Mouse (Mus musculus): ENCODE measurements around the gene G3bp2. TPM values are rescaled to one million over a fixed set of nuclear protein-coding genes. Genes with fewer than 3 reads are reported as not detected.

The G3bp2 gene
- polyA plus RNA-seq, 1 experiment from 2014 or later = 153 TPM

- Histone ChIP-seq H3K27ac (replicated peaks; ENCODE audit: low read depth, low read length) (no peak overlapping the region), H3K27me3 (replicated peaks; ENCODE audit: control insufficient read depth, insufficient read depth, low read length) (no peaks in the 10 kb centered on the region), H3K36me3 (ENCODE audit: control insufficient read depth, insufficient read depth, low read length) (no peaks in the 10 kb centered on the region), H3K4me1 (ENCODE audit: control insufficient read depth, insufficient read depth, low read length) (peaks cover 25% of the 10 kb centered on the region), H3K9me3 (ENCODE audit: control insufficient read depth, low read length) (no peaks in the 10 kb centered on the region), H3K4me3 (ENCODE audit: low read depth, low read length) (no peak overlapping the region), H3K4me2 (ENCODE audit: low read depth, low read length) (no peak overlapping the region), H3K9ac (ENCODE audit: low read depth, low read length) (no peak overlapping the region)
- no peak for DNase-seq (ENCODE audit: low spot score)
- ATAC-seq (ENCODE audit: low read depth) = no peak
- WGBS = 57% methylated on average over 1 of the region's 1 CpGs
Measured at GRCm38 (mm10) chr5:92079304-92079703, 4.2 kb downstream of the G3bp2 start.

- H3K36me3 ChIP-seq (ENCODE audit: control insufficient read depth, insufficient read depth, low read length) = no peaks in the 10 kb centered on the region
- no peaks in the 10 kb centered on the region for H3K27me3 ChIP-seq (replicated peaks; ENCODE audit: control insufficient read depth, insufficient read depth, low read length)
- no peak for DNase-seq (ENCODE audit: low spot score)
- ATAC-seq (ENCODE audit: low read depth) = no peak
- H3K27ac ChIP-seq (replicated peaks; ENCODE audit: low read depth, low read length) = no peak overlapping the region
- no peak overlapping the region for H3K4me3 ChIP-seq (ENCODE audit: low read depth, low read length)
- H3K9me3 ChIP-seq (ENCODE audit: control insufficient read depth, low read length) = no peaks in the 10 kb centered on the region
- H3K4me1 ChIP-seq (ENCODE audit: control insufficient read depth, insufficient read depth, low read length) = peaks cover 25% of the 10 kb centered on the region
- H3K4me2 ChIP-seq (ENCODE audit: low read depth, low read length) = no peak overlapping the region
- no peak overlapping the region for H3K9ac ChIP-seq (ENCODE audit: low read depth, low read length)
Measured at GRCm38 (mm10) chr5:92078751-92079150, 4.8 kb downstream of the G3bp2 start.

- H3K4me2 ChIP-seq (ENCODE audit: low read depth, low read length) = no peak overlapping the region
- no peak overlapping the region for H3K9ac ChIP-seq (ENCODE audit: low read depth, low read length)
- no peak for DNase-seq (ENCODE audit: low spot score)
- 88% methylated on average over 1 of the region's 1 CpGs for WGBS
- no peak overlapping the region for H3K27ac ChIP-seq (replicated peaks; ENCODE audit: low read depth, low read length)
- no peak overlapping the region for H3K4me3 ChIP-seq (ENCODE audit: low read depth, low read length)
- no peaks in the 10 kb centered on the region for H3K9me3 ChIP-seq (ENCODE audit: control insufficient read depth, low read length)
- H3K4me1 ChIP-seq (ENCODE audit: control insufficient read depth, insufficient read depth, low read length) = peaks cover 15% of the 10 kb centered on the region
- no peaks in the 10 kb centered on the region for H3K27me3 ChIP-seq (replicated peaks; ENCODE audit: control insufficient read depth, insufficient read depth, low read length)
- ATAC-seq (ENCODE audit: low read depth) = no peak
- peaks cover 12% of the 10 kb centered on the region; the same call in 1 of the 2 replicates for H3K36me3 ChIP-seq (ENCODE audit: control insufficient read depth, insufficient read depth, low read length)
Measured at GRCm38 (mm10) chr5:92076273-92076672, 7.2 kb downstream of the G3bp2 start.

- no peaks in the 10 kb centered on the region for H3K27me3 ChIP-seq (replicated peaks; ENCODE audit: control insufficient read depth, insufficient read depth, low read length)
- ATAC-seq (ENCODE audit: low read depth) (no peak), DNase-seq (ENCODE audit: low spot score) (no peak)
- no peak overlapping the region for H3K4me3 ChIP-seq (ENCODE audit: low read depth, low read length)
- H3K36me3 ChIP-seq (ENCODE audit: control insufficient read depth, insufficient read depth, low read length) = peaks cover 28% of the 10 kb centered on the region
- 91% methylated on average over 14 of the region's 14 CpGs for WGBS
- H3K27ac ChIP-seq (replicated peaks; ENCODE audit: low read depth, low read length) = no peak overlapping the region
- no peaks in the 10 kb centered on the region for H3K9me3 ChIP-seq (ENCODE audit: control insufficient read depth, low read length)
- H3K4me1 ChIP-seq (ENCODE audit: control insufficient read depth, insufficient read depth, low read length) = peaks cover 1% of the 10 kb centered on the region; the same call in 1 of the 2 replicates
- no peak overlapping the region for H3K9ac ChIP-seq (ENCODE audit: low read depth, low read length)
- H3K4me2 ChIP-seq (ENCODE audit: low read depth, low read length) = no peak overlapping the region
Measured at GRCm38 (mm10) chr5:92074061-92074460, 9.5 kb downstream of the G3bp2 start.

DNA sequence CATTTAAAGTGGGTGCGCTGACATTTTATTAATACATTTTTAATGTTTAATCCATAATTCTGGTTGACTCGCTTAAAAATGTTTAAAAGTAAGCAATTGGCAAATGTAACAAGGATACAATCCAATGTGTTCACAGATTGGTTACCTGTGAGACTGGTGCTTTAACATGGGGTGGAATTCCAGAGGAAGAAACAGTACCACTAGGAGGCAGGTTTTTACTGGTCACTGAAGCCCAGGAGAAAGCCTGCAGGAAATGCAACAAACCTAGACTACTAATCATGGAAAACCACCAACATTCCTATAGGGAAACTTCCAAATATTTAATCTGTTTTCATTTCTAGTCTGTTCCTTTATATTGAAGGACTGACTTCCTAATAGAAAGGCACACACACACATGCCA, 20.3 kb downstream of the G3bp2 start:
- peaks cover 89% of the 10 kb centered on the region for H3K36me3 ChIP-seq (ENCODE audit: control insufficient read depth, insufficient read depth, low read length)
- DNase-seq (ENCODE audit: low spot score) = no peak
- no peak overlapping the region for H3K4me3 ChIP-seq (ENCODE audit: low read depth, low read length)

DNA sequence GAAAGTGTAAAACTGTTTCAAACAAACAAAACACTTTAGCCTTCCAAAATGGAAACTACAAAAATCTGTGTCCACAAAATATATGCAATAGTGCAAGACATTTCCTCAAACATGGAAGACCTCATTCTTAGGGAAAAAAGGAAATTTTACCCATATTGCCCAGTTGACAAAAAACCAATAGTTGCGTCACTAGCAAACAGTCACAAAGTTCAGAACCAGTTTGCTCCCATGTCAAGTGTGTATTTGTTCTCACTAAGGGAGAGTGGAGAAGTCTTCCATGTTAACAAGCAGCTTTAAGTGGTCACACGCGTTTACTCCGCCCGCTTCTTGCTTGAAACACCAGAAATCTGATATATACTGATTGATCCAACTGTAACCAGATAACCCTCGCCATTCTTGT, 30.7 kb downstream of the G3bp2 start:
- Histone ChIP-seq H3K4me1 (ENCODE audit: control insufficient read depth, insufficient read depth, low read length) (no peaks in the 10 kb centered on the region), H3K9me3 (ENCODE audit: control insufficient read depth, low read length) (no peaks in the 10 kb centered on the region), H3K4me2 (ENCODE audit: low read depth, low read length) (no peak overlapping the region), H3K27me3 (replicated peaks; ENCODE audit: control insufficient read depth, insufficient read depth, low read length) (no peaks in the 10 kb centered on the region), H3K27ac (replicated peaks; ENCODE audit: low read depth, low read length) (no peak overlapping the region), H3K9ac (ENCODE audit: low read depth, low read length) (no peak overlapping the region), H3K36me3 (ENCODE audit: control insufficient read depth, insufficient read depth, low read length) (peaks cover 67% of the 10 kb centered on the region), H3K4me3 (ENCODE audit: low read depth, low read length) (no peak overlapping the region)
- no peak for ATAC-seq (ENCODE audit: low read depth)
- no peak for DNase-seq (ENCODE audit: low spot score)
- 87% methylated on average over 6 of the region's 6 CpGs for WGBS

More for the DNA sequence above, 20.3 kb downstream of the G3bp2 start:
- 98% methylated on average over 2 of the region's 2 CpGs for WGBS
- H3K9ac ChIP-seq (ENCODE audit: low read depth, low read length) = no peak overlapping the region
- no peak for ATAC-seq (ENCODE audit: low read depth)
- no peaks in the 10 kb centered on the region for H3K4me1 ChIP-seq (ENCODE audit: control insufficient read depth, insufficient read depth, low read length)
- no peaks in the 10 kb centered on the region for H3K27me3 ChIP-seq (replicated peaks; ENCODE audit: control insufficient read depth, insufficient read depth, low read length)
- H3K27ac ChIP-seq (replicated peaks; ENCODE audit: low read depth, low read length) = no peak overlapping the region
- no peaks in the 10 kb centered on the region for H3K9me3 ChIP-seq (ENCODE audit: control insufficient read depth, low read length)
- H3K4me2 ChIP-seq (ENCODE audit: low read depth, low read length) = no peak overlapping the region

- H3K4me1 ChIP-seq (ENCODE audit: control insufficient read depth, insufficient read depth, low read length) = no peaks in the 10 kb centered on the region
- no peaks in the 10 kb centered on the region for H3K9me3 ChIP-seq (ENCODE audit: control insufficient read depth, low read length)
- 82% methylated on average over 3 of the region's 3 CpGs for WGBS
- no peaks in the 10 kb centered on the region for H3K27me3 ChIP-seq (replicated peaks; ENCODE audit: control insufficient read depth, insufficient read depth, low read length)
- no peak overlapping the region for H3K4me3 ChIP-seq (ENCODE audit: low read depth, low read length)
- DNase-seq (ENCODE audit: low spot score) (no peak), ATAC-seq (ENCODE audit: low read depth) (no peak)
- H3K36me3 ChIP-seq (ENCODE audit: control insufficient read depth, insufficient read depth, low read length) = peaks cover 43% of the 10 kb centered on the region
- no peak overlapping the region for H3K9ac ChIP-seq (ENCODE audit: low read depth, low read length)
- no peak overlapping the region for H3K27ac ChIP-seq (replicated peaks; ENCODE audit: low read depth, low read length)
- no peak overlapping the region for H3K4me2 ChIP-seq (ENCODE audit: low read depth, low read length)
Measured at GRCm38 (mm10) chr5:92050419-92050818, 33.1 kb downstream of the G3bp2 start.

GRCm38 (mm10) chr5:92043783-92044182, 39.7 kb downstream of the G3bp2 start, which contains the start of gene Cdkl2:
Gene Cdkl2 (minus strand): TSS chr5:92043883.
- peak within 1 kb of the TSS; percentile 95 for H3K4me2 ChIP-seq (ENCODE audit: low read depth, low read length)
- H3K36me3 ChIP-seq (ENCODE audit: control insufficient read depth, insufficient read depth, low read length) = no peaks in the 10 kb centered on the region
- no peaks in the 10 kb centered on the region for H3K9me3 ChIP-seq (ENCODE audit: control insufficient read depth, low read length)
- no peak for DNase-seq (ENCODE audit: low spot score)
- H3K27ac ChIP-seq (replicated peaks; ENCODE audit: low read depth, low read length) = 0 out of 2 replicates have a peak within 1 kb of the TSS, but pooled peaks have one; percentile 18
- 70% methylated on average over 4 of the region's 4 CpGs for WGBS
- peak within 1 kb of the TSS; percentile 55 for H3K9ac ChIP-seq (ENCODE audit: low read depth, low read length)
- 0 out of 2 replicates have a peak, but pooled peaks cover 2% of the 10 kb centered on the region for H3K4me1 ChIP-seq (ENCODE audit: control insufficient read depth, insufficient read depth, low read length)
- no peak for ATAC-seq (ENCODE audit: low read depth)
- H3K4me3 ChIP-seq (ENCODE audit: low read depth, low read length) = peak within 1 kb of the TSS; percentile 80
- peaks cover 14% of the 10 kb centered on the region for H3K27me3 ChIP-seq (replicated peaks; ENCODE audit: control insufficient read depth, insufficient read depth, low read length)

All from embryonic facial prominence, embryonic 14.5 days (tissue).